Mouse (Mus musculus): ENCODE data around the gene Ripor3. TPM values are rescaled to one million over a fixed set of nuclear protein-coding genes. Genes with fewer than 3 reads are reported as not detected.

Ripor3 gene
- polyA plus RNA-seq, 1 experiment, result 49.2 TPM

DNA sequence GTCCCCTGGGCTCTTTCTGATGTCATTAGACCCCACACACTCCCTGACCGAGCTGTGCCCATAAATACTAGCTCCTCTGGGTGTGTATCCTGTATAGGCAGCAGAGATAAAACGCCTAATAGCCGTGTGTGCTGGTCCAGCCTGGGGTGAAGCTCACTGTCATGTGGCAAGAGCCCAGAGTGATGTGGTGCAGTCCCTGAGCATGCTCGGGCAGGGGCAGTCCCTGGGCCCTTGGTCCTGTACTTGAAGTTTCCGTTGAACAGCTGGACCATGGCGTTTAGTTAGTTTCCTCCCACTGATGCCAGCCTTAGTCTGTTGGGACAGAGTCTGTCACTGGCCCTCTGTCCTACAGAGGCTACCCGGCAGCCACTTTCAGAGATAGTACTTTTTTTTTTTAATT, 55.5 kb downstream of the Ripor3 start:
- TF ChIP-seq POLR2A (IDR thresholded peaks at IDR 0.05; ENCODE audit: borderline replicate concordance, control insufficient read depth, low read depth, low read length) (no peak), CTCF (IDR thresholded peaks at IDR 0.05; ENCODE audit: control insufficient read depth, insufficient read depth, low read length) (no peak)
- H3K27ac ChIP-seq (ENCODE audit: control insufficient read depth, insufficient read depth, low read depth, low read length, poor library complexity), result no peak overlapping the region; the same call in 1 of the 2 replicates
- no peak overlapping the region for H3K4me3 ChIP-seq (replicated peaks; ENCODE audit: control insufficient read depth, low read depth, low read length)
- WGBS, result 64% methylated on average over 7 of the region's 7 CpGs
- H3K4me1 ChIP-seq (ENCODE audit: control insufficient read depth, insufficient read depth, low read length), result peaks cover 14% of the 10 kb centered on the region

DNA sequence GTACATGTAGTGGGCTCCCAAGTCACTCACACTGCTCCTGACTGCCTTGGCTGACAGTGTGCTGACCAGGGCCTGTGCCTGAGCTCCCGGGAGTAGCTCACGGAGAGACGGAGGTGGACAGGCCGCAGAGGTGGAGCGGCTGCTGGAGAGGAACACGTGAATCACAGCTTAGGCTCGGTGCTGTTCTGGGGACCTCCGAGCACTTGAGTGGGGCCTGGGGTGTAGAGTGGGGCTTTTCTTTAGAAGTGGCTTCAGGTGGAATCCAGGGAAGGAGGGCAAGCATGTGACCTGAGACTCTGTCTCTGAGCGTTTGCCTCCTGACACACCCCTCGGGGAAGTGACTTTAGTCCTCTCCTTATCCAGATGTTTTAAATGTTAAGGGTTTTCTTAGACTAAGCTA, 56.6 kb downstream of the Ripor3 start:
- H3K27ac ChIP-seq (ENCODE audit: control insufficient read depth, insufficient read depth, low read depth, low read length, poor library complexity), result no peak overlapping the region
- peaks cover 21% of the 10 kb centered on the region for H3K4me1 ChIP-seq (ENCODE audit: control insufficient read depth, insufficient read depth, low read length)
- 88% methylated on average over 10 of the region's 10 CpGs for WGBS
- H3K4me3 ChIP-seq (replicated peaks; ENCODE audit: control insufficient read depth, low read depth, low read length), result no peak overlapping the region
- TF ChIP-seq POLR2A (IDR thresholded peaks at IDR 0.05; ENCODE audit: borderline replicate concordance, control insufficient read depth, low read depth, low read length) (no peak), CTCF (IDR thresholded peaks at IDR 0.05; ENCODE audit: control insufficient read depth, insufficient read depth, low read length) (no peak)

DNA sequence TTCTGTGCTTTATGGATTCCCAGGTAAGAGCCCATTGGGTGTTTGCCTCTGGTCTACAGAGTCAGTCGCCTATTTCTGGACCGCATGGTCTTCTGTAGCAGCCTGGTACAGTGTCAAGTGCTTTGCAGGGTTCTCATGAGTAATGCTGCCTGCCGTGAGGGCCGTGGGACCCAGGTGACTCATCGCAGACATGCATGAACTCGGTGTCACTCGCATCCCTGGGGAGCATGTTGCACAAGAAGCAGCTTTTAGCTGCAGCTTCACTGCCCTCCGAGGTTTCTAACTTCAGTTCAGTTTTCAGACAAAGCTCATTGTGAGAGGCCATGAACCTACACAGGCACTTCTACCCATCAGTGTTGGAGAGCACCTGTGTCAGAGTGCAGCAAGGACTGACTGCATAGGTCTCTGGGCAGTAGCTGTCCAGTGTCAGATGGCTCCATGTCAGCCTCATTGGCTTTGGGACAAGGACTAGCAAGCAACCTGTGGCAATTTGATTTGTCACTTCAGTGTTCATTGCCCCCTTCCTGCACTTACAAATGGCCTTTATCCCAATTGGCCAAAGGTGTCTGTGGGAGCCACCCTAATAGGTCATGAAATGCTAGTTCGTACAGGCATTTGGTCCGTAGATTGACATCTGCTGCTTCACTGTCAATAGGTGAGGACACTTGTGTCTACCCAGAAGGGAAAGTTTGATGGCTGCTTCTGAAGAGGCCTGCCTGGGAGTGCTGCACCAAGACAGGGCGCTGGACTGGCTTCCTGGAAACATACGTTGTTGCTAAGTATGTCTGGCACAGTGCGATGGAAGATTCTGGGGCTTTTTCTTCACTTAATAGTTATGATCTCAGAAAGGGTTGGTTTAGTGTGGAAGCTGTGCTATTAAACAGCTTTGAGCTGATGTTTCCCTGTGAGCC, 58.9 kb downstream of the Ripor3 start:
- H3K4me1 ChIP-seq (ENCODE audit: control insufficient read depth, insufficient read depth, low read length), result peaks cover 25% of the 10 kb centered on the region
- TF ChIP-seq POLR2A (IDR thresholded peaks at IDR 0.05; ENCODE audit: borderline replicate concordance, control insufficient read depth, low read depth, low read length) (no peak), CTCF (IDR thresholded peaks at IDR 0.05; ENCODE audit: control insufficient read depth, insufficient read depth, low read length) (no peak)
- no peak overlapping the region for H3K27ac ChIP-seq (ENCODE audit: control insufficient read depth, insufficient read depth, low read depth, low read length, poor library complexity)
- H3K4me3 ChIP-seq (replicated peaks; ENCODE audit: control insufficient read depth, low read depth, low read length), result no peak overlapping the region
- WGBS, result 64% methylated on average over 13 of the region's 13 CpGs

DNA sequence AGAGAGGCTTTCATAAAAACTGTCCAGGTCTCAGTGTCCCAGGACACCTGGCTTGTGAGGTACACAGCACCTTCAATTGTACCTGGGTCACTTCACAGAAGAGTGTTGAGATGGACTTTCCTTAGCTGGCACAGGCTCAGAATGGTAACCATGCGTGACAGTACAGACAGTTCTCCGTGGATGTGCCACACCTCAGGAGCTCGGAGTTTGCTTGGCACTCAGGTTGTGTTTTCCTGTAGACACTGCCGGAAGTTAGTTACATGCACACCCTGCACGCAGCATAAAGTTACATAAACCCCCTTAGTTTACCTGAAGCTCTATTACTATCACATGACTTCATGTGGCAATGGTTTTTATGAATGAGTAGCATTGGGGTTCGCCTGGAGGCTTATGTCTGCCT, 59.7 kb downstream of the Ripor3 start:
- Histone ChIP-seq H3K4me1 (ENCODE audit: control insufficient read depth, insufficient read depth, low read length) (peaks cover 25% of the 10 kb centered on the region), H3K27ac (ENCODE audit: control insufficient read depth, insufficient read depth, low read depth, low read length, poor library complexity) (no peak overlapping the region), H3K4me3 (replicated peaks; ENCODE audit: control insufficient read depth, low read depth, low read length) (no peak overlapping the region)
- no peak for TF ChIP-seq CTCF (IDR thresholded peaks at IDR 0.05; ENCODE audit: control insufficient read depth, insufficient read depth, low read length)
- TF ChIP-seq POLR2A (IDR thresholded peaks at IDR 0.05; ENCODE audit: borderline replicate concordance, control insufficient read depth, low read depth, low read length), result no peak
- WGBS, result 74% methylated on average over 6 of the region's 6 CpGs

DNA sequence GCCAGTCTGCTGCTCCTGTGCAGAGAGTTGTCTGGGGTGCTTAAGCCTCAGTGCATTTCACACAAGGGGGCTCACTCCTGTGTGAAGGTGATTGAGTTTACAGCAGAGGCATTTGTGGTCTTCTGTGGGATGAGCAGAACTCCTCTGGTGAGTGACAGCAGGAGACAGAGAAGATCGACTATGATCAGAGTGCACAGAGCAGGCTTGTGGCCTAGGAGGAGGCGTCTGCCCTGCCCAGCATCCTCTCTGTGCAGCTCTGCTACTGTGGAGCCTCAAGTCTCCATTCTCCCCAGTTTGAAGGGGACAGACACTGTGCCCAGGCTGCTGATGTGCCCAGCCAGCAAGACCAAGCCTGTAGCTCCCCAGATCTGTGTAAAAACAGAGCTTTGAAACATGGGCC, 60.6 kb downstream of the Ripor3 start:
- WGBS, result 31% methylated on average over 2 of the region's 2 CpGs
- H3K4me3 ChIP-seq (replicated peaks; ENCODE audit: control insufficient read depth, low read depth, low read length), result no peak overlapping the region
- peak overlapping the region; percentile 59 for H3K27ac ChIP-seq (ENCODE audit: control insufficient read depth, insufficient read depth, low read depth, low read length, poor library complexity)
- H3K4me1 ChIP-seq (ENCODE audit: control insufficient read depth, insufficient read depth, low read length), result peaks cover 25% of the 10 kb centered on the region
- TF ChIP-seq POLR2A (IDR thresholded peaks at IDR 0.05; ENCODE audit: borderline replicate concordance, control insufficient read depth, low read depth, low read length), result no peak
- no peak for TF ChIP-seq CTCF (IDR thresholded peaks at IDR 0.05; ENCODE audit: control insufficient read depth, insufficient read depth, low read length)

DNA sequence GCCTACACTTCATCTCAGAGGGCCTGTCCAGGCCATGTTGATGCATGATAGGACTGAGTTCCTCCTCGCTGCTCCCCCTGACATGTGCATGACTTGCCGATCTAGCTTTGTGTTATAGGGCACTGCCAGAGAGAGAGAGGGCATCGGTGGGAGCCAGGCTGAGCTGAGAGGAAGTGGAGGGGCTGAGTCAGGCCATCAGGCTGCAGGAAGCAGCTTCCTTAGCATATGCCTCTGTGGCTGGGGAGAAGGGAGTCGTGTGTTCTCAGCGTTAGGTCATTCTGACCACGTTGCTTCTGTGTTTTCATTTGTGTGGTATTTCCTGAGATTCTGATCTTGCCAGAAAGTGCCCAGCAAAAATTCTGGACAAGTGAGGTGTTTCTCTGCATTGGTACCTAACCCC, 61.2 kb downstream of the Ripor3 start:
- 3% methylated on average over 6 of the region's 6 CpGs for WGBS
- peaks cover 29% of the 10 kb centered on the region for H3K4me1 ChIP-seq (ENCODE audit: control insufficient read depth, insufficient read depth, low read length)
- peak overlapping the region; percentile 59 for H3K27ac ChIP-seq (ENCODE audit: control insufficient read depth, insufficient read depth, low read depth, low read length, poor library complexity)
- H3K4me3 ChIP-seq (replicated peaks; ENCODE audit: control insufficient read depth, low read depth, low read length), result no peak overlapping the region
- TF ChIP-seq POLR2A (IDR thresholded peaks at IDR 0.05; ENCODE audit: borderline replicate concordance, control insufficient read depth, low read depth, low read length), result no peak
- TF ChIP-seq CTCF (IDR thresholded peaks at IDR 0.05; ENCODE audit: control insufficient read depth, insufficient read depth, low read length), result no peak

DNA sequence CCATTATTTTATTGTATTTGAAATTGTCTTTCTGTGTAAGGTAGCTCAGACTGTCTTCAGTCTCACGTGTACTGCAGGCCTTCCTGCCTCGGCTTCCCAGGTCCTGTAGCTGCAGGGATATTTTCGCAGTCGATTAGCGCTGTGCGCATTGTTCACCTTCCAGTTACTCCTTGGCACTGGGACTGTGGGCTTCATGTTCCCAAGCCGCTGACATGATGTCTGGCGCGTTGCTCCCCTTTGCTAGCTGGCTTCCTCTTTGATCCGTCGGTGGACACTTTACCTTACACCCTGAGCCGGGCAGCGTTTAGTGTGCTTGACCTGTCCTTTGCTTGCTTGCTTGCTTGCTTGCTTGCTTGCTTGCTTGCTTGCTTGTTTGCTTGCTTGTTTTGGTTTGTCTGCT, 61.9 kb downstream of the Ripor3 start:
- no peak for TF ChIP-seq CTCF (IDR thresholded peaks at IDR 0.05; ENCODE audit: control insufficient read depth, insufficient read depth, low read length)
- TF ChIP-seq POLR2A (IDR thresholded peaks at IDR 0.05; ENCODE audit: borderline replicate concordance, control insufficient read depth, low read depth, low read length), result no peak
- WGBS, result 46% methylated on average over 13 of the region's 13 CpGs
- H3K4me3 ChIP-seq (replicated peaks; ENCODE audit: control insufficient read depth, low read depth, low read length), result no peak overlapping the region
- H3K4me1 ChIP-seq (ENCODE audit: control insufficient read depth, insufficient read depth, low read length), result peaks cover 30% of the 10 kb centered on the region
- peak overlapping the region; percentile 59; the same call in 1 of the 2 replicates for H3K27ac ChIP-seq (ENCODE audit: control insufficient read depth, insufficient read depth, low read depth, low read length, poor library complexity)

DNA sequence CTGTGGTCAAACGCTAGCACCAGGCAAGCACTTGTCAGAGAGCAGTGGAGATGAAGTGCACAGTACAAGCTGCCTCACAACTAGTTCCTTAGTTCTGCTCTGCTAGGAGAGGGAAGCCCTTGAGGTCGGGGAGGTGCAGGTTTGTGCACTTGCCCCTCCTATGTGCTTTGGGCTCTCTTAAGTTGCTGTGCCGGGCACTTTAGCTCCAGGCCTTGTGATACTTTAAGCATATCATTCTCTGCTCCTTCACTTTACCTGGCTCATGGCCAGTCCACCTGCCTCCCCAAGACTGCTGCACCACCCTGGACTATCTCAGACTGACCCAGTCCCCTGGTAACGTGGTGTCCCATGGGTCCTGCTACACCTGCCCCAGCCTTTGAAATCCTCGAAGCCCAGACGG, 62.4 kb downstream of the Ripor3 start:
- Histone ChIP-seq H3K27ac (ENCODE audit: control insufficient read depth, insufficient read depth, low read depth, low read length, poor library complexity) (peak overlapping the region; percentile 59; the same call in 1 of the 2 replicates), H3K4me1 (ENCODE audit: control insufficient read depth, insufficient read depth, low read length) (peaks cover 35% of the 10 kb centered on the region), H3K4me3 (replicated peaks; ENCODE audit: control insufficient read depth, low read depth, low read length) (no peak overlapping the region)
- TF ChIP-seq POLR2A (IDR thresholded peaks at IDR 0.05; ENCODE audit: borderline replicate concordance, control insufficient read depth, low read depth, low read length) (no peak), CTCF (IDR thresholded peaks at IDR 0.05; ENCODE audit: control insufficient read depth, insufficient read depth, low read length) (no peak)
- 42% methylated on average over 6 of the region's 6 CpGs for WGBS
